Mouse (Mus musculus) embryo, embryonic 11 days (tissue): ENCODE measurements around the gene Adam21.
"Not testable (repeated sequence)": the region's sequence is repeated elsewhere in the genome, so short reads cannot be mapped to it uniquely, and the experiment has no call there.

Source experiments
- DNase-seq: peaks from one replicate; pipeline ENCODE4 v3.0.0-alpha.2; 2015

The Adam21 gene

DNA sequence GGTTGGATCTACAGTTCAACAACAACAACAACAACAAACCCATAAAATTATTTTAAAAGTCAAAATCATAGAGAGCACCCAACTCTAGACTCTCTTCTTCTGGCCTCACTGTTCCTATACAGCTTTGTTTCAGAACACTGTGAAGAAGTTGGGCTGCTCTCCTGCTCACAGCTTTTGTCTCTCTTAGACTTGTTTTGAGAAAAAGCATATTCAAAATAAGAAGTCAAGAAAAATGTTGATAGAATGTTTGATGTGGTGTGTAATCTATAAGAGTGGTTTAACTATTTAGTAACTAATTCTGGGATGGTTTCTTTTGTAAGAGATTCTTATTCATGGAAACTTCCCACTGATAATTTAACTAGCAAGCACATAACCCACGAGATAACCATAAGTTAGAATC, at the start of gene Adam21:
Gene Adam21, minus strand, starts transcription at position 101 of the 400 bp plus-strand sequence.
- DNase-seq: no peak

DNA sequence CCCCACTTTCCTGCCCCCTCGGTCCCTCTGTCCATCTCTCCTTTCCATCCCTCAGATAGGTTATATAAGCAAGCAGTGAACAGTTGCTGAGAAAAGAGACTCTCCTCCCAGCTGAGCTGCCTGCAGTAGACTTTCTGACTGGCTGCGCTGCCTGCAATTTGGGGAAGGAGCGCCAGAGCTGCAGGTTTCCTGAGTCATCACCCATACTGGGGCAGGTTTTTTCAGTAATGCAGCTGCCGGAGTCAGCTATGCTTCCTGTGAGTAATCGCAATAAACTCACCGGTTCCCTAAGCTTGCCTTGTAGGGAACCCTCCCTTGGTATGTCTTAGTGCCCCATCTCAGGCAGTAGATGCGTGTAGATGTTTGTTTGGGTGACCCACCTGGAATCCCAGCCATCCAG, 48.7 kb upstream of the Adam21 start:
- no peak for DNase-seq

DNA sequence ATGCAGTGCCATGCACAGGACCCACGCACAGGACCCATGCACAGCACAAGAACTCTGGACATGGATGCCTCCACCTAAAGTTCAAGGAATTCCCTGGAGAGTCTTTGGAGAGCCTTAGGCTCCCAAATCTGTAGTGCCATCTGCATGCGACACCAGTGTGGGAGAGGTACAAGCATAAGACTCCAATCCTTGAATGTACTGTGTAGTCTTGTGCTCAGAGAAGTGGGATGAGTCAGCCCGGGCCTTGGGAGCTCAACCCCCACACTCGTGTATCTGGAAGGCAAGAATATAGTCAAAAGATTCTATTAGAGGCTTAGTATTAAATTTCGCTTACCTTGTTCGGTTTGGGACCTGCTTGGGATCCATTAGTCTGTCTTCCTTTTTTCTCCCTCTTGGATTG, 47.5 kb upstream of the Adam21 start:
- DNase-seq: no peak

DNA sequence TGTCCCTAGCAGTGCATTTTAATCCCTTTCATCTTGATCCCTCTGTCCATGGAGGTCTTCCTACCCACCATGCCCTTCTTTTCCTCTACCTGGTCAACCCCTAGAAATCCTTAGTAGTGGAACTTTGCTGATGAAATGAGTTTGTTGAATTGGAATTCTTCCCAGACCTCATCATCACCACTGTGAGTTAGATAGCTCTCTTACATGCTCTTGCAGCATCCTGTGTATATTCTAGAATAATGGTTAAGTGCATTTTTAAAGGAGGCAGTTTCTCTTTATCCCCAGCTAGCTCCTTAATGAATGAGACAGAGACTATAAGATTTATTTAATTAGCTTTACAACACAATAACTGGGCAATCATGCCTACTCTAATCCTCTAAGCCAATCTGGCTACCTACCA, 41.2 kb upstream of the Adam21 start:
- DNase-seq: no peak

DNA sequence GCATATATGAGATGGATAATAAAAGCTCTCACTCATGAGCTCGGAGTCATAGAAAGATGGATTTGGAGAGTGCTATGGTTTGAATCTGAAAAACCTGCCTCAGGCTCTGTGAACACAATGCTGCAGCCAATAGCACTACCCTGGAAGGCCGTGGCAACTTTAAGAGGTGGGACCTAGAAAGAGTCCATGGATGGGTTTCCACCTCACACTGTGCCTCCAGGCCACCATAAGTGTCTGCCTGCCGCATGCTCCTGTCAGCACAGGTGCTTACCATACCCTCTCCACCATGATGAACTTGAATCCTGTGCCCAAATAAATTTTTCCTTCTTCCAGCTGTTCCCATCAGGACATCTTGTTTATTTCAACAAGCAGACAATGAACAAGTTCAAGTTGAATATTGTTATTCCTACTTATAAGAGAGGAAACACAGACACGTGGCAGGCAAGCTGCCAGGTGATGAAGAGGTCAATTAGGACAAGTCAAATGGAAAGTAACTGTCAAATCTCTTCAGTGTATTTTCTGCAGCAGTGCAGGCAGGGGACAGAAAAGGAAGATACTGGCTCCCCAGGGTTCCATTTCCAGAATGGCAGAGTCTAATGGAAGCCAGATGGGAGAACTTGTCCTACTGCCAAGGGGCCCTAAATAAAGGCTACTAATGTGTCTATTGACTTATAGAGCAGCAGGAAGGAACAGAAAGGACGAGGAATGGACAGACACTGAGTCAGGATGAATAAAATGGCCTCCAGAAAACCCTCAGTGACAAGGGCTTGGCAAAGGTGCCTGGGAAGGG, 36.9 kb upstream of the Adam21 start:
- no peak for DNase-seq

DNA sequence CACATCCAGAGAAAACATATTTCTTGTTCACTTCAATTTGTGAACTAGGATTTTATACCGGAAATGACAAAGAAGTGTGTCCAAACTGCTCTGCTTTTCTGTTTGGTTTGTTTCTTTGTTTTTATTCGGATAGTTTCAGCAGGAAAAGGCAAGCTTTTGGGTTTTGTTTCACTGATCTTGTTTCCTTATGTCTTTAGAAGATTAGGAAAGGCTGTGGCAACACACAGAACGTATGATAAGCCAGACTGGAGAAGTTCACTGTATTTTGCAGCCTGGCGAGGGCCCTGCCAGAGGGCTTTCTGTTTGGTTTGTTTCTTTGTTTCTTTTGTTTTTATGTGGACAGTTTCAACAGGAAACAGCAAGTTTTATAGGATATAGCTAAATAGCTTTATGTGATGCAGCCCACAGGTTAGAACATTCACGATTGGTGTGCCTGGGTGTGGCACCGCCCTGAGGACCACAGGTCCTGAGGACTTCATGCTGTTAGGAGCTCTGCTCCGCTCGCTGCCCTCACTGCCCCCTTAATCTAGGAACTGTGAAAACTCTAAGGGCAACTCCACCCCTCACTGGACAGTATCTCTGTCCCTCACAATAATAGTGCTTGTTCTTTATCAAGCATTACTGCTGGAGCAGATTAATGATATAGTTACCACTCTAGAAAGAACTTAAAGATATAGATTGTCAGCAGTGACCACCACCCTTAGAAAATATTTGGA, 28.4 kb upstream of the Adam21 start:
- DNase-seq: no peak

DNA sequence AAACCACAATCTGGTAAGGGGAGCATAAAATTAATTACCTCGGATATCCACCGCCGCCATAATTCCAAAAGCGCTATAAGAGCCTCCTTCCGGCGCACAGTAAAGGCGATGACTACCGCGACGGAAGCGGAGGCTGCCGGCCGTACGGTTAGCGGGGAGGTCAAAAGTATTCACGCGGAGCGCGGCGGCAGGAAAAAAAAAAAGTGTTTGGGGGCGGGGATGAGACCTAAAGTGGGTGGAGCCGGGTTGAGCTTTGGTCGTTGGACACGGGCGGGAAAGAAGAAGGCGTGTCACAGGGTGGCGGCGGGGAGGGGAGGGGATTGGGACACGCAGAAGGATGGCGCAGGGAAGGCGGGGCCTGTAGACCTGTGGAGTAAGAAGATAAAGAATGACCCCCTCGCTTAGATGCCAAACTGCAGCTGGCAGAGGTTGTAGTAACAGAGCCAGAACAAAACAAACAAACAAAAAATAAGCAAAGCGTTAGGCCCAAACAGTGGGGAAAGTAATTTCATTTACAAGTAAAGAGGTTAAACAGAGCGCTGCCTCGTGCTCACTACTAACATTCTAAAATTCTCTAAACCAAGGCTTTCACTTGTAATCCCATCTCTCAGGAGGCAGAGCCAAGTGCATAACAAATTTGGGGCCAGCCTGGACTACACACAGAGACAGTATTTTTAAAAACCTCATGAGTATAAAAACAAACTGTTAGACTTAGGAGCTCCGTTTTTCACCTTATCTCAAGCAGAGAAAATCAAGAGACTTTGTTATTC, 26.8 kb upstream of the Adam21 start, which contains the start of gene Med6:
Gene Med6, minus strand, starts transcription at position 107 of the 770 bp plus-strand sequence.
- DNase-seq: peak; percentile 98

DNA sequence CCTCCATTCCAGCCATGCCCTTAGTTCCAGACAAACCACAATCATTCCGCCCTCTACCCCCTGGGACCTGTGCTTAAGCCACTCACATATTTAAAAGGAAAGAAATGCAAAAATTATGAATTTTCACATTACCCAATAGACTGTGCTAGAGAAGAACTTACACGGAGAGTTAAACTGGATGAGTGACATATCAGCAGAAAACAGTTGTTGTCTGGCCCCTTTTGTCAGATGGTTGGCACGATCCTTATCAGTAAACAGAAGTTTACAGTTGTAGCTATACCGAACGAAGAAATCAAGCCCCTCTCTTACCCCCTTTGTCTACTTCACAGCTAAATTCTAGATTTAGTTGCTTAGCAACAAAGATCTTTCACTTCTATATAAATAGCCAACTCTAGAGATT, 343 bp downstream of the Adam21 start:
- no peak for DNase-seq

DNA sequence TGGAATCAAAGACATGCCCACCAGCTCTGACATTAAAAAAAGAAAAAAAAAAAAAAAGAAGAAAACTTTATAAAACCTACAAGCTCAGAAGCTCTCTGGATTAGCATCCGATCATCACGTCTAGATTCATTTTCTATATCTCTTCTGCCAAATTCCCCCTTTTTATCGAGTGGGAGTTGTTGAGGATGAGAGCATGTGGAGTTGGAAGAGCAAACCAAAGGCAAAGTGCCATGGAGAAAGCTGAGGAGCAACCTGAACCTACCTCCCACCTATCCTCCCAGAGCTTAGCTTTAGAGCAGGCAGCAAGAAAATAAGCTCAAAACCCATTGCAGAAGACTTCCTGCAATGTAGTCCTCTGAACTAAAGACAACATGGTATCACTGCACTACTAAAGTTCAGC, 4.1 kb downstream of the Adam21 start:
- DNase-seq: no peak

DNA sequence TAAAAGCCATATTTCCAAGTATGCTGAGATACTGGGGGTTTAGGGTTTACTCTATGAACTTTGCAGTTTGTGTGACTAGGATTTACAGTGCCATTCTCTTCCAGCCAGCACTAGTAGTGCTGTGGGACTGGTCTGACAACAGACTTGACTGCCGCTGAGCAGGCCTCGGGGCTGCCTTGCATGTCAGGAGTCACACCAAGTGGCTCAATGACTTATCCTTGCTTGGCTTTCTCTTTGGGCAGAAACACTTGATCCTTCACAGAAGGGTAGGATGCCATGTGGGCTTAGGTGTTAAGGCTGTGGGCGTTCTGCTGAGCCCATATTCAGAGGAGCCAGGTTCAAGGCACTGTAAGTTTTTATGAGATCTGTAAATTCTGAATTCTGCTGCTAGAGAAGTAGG, 19.0 kb downstream of the Adam21 start:
- no peak for DNase-seq

DNA sequence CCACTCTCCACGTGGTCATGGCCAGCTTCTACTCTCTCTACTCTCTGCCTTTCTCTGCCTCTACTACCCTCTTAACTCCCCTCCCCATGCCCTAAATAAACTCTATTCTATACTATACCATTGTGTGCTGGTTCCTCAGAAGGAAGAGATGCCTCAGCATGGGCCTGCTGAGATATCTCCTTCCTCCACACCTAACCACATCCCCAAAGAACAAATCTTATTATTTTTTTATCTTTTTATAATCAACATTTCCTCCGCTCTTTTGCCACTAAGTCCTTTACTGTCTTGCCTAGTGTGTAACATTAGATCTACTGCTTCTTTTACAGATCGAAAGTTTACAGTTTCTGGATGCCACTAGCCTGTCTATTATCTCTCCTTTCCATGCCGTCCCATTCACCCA, 21.1 kb downstream of the Adam21 start:
- DNase-seq: no peak

DNA sequence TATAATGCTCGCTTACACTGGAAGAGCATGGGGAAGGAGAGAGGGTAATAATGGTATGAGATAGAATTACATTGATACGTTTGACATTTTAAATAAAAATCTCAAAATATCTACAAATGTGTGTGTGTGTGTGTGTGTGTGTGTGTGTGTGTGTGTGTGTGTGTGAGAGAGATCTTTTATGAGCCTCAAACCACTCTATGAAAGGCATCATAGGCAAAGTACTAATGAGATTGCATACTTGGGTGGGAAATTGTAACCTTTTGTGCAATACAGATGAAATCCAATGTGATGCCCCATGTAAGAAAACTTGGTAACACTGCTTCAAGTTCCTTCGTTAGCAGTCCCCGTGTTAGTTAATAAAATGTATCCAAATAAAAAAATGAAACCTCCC, 35.2 kb downstream of the Adam21 start:
- DNase-seq: no peak

DNA sequence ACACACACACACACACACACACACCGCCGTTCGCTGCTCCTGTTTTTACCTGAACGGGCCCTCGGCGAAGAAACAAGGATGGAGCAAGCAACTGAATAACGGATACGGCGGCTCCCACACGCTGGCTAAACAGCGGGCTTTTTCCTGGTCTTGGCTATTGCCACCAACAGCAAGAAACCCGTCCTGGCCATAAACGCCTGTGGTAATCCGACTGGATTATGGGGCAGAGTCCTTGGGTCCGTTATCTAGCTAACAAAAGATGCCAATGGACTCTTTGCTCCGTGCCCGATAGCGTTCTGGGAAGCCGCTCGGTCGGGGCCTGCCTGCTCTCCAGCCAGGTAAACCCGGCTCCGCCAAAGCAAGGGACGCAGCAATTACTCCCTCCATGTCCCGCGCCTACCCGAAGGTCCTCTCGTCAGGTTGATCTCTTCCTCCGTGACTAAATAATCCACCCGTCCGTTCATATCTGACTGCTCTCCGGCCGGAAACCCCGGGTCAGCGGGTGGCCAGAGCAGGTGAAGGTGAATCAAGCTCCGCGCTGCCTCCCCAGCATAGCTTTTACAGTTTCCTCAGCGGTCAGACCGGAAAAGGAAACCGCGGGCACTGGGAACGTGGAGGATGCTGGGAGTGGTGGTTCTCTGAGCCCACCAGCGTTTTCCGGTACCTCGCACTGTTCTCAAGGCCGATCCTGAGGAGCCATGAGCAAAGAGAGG, 35.8 kb downstream of the Adam21 start, which contains the start of the genes Gm20498 and Synj2bp:
Gene Gm20498, minus strand, starts transcription at position 590 of the 713 bp plus-strand sequence.
Gene Synj2bp, minus strand, starts transcription at position 596 of the 713 bp plus-strand sequence.
- peak; percentile 93 for DNase-seq

DNA sequence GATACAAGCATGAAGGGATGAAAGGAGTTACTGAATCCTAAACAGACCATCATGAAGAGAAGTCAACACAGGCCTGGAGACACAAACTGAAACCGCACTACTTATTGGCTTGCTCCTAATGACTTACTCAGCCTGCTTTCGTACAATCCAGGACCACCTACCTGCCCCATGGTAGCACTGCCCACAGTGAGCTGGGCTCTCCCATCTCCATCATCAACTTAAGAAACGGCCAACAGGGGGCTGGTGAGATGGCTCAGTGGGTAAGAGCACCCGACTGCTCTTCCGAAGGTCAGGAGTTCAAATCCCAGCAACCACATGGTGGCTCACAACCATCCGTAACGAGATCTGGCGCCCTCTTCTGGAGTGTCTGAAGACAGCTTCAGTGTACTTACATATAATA, 37.7 kb downstream of the Adam21 start:
- DNase-seq: not testable (repeated sequence)
